Mouse (Mus musculus) lung, adult 2 months (tissue): Measurements from ENCODE around the gene Lamb1.

ENCODE experiments used
- CTCF ChIP-seq: fragments of 200-500 bp; IDR thresholded peaks from 2 replicates; pipeline ENCODE4 v1.5.1; 2011; ENCODE audit warnings: mild to moderate bottlenecking, low read length, control low read depth; ENCODE audit not compliant: insufficient read depth
- POLR2A ChIP-seq: fragments of 200-500 bp; IDR thresholded peaks from 2 replicates; pipeline ENCODE4 v1.6.1; 2011; ENCODE audit warnings: low read depth, mild to moderate bottlenecking, control low read depth, low read length, borderline replicate concordance; ENCODE audit errors: extremely low read depth

- TF ChIP-seq CTCF (no peak), POLR2A (no peak)
Observed at GRCm38 (mm10) chr12:31313136-31313535, 48.1 kb downstream of the Lamb1 start.
